Mouse (Mus musculus) embryonic fibroblast, embryonic 13.5 days (primary cell): ENCODE data around the gene Zfp213. TPM values are rescaled to one million over a fixed set of nuclear protein-coding genes. Genes with fewer than 3 reads are reported as not detected.
A peak's percentile ranks its signal among the peaks of the same experiment; 100 is the strongest.

ENCODE experiments used
- H3K27ac ChIP-seq: 2 replicates; pipeline ENCODE4 v1.5.1; 2012; ENCODE audit warnings: low read length, control low read depth, inconsistent platforms; ENCODE audit not compliant: insufficient read depth
- H3K4me1 ChIP-seq: 2 replicates; pipeline ENCODE4 v1.6.1; 2011; ENCODE audit warnings: low read length; ENCODE audit not compliant: control insufficient read depth, insufficient read depth
- H3K4me3 ChIP-seq: 2 replicates; pipeline ENCODE4 v1.5.1; 2011; ENCODE audit warnings: mild to moderate bottlenecking, control low read depth, low read length; ENCODE audit not compliant: insufficient read depth
- CTCF ChIP-seq: IDR thresholded peaks from 2 replicates; pipeline ENCODE4 v1.5.1; 2011; ENCODE audit warnings: mild to moderate bottlenecking, control low read depth, low read length, moderate library complexity, borderline replicate concordance; ENCODE audit not compliant: insufficient read depth
- POLR2A ChIP-seq: IDR thresholded peaks from 2 replicates; pipeline ENCODE4 v1.6.1; 2011; ENCODE audit warnings: low read depth, mild to moderate bottlenecking, control low read depth, low read length, moderate library complexity
- polyA plus RNA-seq: library from polyadenylated mRNA; stranded (reverse); fragments of >200 nt; gene quantifications from 2 replicates; pipeline ENCODE4 v1.2.4, GENCODE M21; 2011; ENCODE audit warnings: low read depth; ENCODE audit not compliant: missing spikeins, insufficient read length

Zfp213 gene
- polyA plus RNA-seq, 1 experiment: 6.5 TPM

DNA sequence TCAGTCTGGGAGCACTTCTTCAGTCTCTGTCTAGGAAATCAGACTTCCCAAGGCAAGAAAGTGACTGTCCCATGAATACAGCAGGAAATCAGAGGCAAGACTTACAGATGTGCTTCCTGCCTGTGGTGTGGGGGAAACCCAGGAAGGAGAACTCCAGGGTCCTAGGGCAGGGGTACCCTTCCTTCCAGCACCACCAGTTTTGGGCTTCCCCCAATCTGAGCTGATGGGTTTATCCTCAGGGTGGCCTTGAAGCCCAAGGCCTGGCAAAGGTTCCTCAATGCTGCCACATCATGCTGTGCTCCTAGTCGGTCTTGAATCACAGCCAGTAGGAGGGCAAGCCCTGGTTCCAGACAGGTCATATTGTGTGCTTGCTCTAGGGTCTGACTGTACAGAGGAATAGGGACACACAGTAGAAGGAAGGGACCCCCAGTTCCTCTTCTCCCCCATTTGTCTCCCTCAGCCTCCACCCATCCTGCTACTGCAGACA lies 10.4 kb downstream of the Zfp213 start:
- H3K4me3 ChIP-seq: no peak overlapping the region
- no peak overlapping the region for H3K27ac ChIP-seq
- H3K4me1 ChIP-seq: no peaks in the 10 kb centered on the region
- TF ChIP-seq CTCF (no peak), POLR2A (no peak)

DNA sequence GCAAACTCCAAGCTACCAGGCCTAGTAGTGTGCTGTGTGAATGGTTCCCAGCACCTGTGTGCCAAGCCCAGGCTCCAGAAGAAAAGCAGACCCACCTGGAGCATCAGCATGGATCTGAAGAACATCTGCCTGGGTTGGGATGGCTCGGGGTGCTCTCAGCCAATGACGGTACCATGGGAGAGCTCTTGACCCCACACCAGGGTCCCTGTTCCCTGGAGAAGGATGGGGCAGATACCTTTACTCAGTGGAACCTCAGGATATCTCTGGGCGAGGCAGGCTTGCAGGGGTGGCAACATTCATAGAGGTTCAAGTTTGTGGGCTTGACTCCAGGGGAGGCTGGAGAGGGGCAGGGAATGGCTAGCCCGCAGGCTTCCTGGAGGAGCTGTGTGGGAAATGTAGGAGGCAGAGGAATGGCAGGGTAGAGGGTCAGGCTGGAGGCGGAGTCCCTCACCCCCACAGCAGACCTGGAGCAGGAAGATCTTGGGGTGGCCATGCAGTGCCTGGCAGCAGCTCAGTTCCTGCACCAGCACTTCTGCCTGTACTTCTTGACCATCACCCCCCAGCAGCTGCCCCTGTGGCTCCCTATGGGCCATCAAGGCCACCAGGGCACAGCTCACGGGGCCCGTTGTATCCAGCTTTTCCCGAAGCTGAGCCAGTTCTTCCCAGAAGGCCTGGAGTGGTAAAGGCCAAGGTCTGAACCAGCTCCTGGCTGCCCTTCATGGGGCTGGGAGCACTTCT lies 11.0 kb downstream of the Zfp213 start:
- no peak overlapping the region for H3K27ac ChIP-seq
- no peak overlapping the region for H3K4me3 ChIP-seq
- no peak for TF ChIP-seq CTCF
- TF ChIP-seq POLR2A: no peak
- H3K4me1 ChIP-seq: no peaks in the 10 kb centered on the region

DNA sequence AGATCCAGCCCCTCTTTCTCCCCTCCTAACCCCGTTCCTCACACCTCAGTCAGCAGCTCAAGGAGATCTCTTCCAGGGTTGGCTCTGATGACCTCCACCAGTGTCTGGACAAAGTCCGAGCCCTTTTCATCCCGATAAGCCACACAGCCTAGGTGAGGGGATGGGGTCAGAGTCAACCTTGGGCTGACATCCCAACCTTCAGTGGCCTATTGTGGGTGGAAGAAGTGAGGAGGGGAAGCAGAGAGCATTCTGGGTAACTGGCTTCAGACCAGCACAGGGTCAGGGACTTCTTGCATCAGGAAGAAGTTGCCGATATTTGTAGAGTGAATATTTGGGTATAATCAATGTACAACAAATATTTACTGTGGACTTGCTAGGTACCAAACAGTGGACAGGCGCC lies 12.1 kb downstream of the Zfp213 start:
- no peak overlapping the region for H3K4me3 ChIP-seq
- no peaks in the 10 kb centered on the region for H3K4me1 ChIP-seq
- TF ChIP-seq CTCF: no peak
- TF ChIP-seq POLR2A: no peak

DNA sequence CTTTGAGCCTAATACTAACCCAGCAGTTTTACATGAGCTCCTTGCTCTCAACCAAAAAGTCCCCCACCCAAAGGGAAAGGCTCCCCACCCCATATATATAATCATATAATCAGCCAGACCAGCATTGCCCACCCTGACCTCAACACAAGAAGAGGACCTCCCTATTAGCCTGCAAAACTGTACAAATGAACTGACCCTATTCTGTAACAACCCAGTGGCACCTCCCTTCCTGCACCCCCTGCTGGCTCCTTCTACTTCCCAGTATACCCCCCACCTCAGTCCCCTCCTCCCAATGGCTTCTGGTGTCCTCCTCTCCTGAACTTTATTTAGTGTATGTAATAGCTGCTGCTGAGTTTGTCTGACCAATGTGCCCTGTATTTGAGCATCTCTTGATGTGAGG lies 12.6 kb downstream of the Zfp213 start:
- TF ChIP-seq CTCF (no peak), POLR2A (no peak)
- Histone ChIP-seq H3K27ac (no peak overlapping the region), H3K4me1 (no peaks in the 10 kb centered on the region), H3K4me3 (peak overlapping the region; percentile 68)

More for the DNA sequence above, 12.1 kb downstream of the Zfp213 start:
- H3K27ac ChIP-seq: no peak overlapping the region

DNA sequence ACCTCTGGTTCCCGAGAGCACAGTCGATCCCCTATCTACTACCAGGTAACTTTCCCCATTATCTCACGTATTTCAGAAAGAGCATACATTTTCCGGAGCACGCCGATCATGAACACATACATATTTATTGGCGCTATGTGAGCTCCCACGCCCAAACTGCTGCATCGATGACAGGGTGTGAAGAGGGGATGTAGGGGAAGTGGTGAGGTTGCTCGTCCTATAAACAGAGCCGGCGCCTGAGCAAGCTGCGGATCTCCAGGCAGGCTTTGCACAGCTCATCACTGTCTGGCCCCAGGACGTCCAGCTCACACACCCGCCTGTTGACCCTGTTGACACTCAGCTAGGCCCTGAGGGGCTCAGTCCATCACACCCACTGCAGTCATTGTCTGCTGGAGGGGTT lies 13.2 kb downstream of the Zfp213 start:
- no peak for TF ChIP-seq CTCF
- no peak; the same call in 1 of the 2 replicates for TF ChIP-seq POLR2A
- Histone ChIP-seq H3K4me3 (peak overlapping the region; percentile 68), H3K4me1 (no peaks in the 10 kb centered on the region), H3K27ac (peak overlapping the region; percentile 62)

DNA sequence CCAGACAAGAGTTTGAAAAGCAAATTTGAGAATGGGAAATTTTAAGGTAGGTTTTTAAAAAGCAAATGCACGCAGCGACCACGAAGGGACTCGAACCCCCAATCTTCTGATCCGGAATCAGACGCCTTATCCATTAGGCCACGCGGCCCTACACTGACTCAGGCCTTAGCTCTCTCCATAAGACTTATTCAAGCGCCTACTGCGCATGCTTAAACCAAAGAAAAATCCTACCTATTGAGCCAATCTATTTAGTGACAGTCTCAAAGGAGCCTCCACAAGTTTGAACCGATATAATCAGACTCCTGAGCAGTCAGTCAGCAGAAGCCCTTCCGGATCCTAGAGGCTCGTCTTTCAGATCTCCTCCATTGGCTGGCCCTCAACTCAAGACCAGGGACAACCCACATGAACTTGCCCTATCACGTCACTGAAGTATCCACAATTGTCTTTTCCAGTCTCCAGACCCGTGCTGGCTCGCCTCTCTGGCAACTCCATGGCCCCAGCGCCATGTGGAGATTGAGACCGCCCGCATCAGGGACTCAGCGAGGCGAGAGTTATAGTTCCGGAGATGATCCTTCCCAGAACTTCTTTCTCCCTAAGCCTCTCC lies 13.7 kb downstream of the Zfp213 start:
- Histone ChIP-seq H3K27ac (peak overlapping the region; percentile 62), H3K4me1 (no peaks in the 10 kb centered on the region), H3K4me3 (peak overlapping the region; percentile 68)
- TF ChIP-seq CTCF (no peak), POLR2A (peak; percentile 78)

DNA sequence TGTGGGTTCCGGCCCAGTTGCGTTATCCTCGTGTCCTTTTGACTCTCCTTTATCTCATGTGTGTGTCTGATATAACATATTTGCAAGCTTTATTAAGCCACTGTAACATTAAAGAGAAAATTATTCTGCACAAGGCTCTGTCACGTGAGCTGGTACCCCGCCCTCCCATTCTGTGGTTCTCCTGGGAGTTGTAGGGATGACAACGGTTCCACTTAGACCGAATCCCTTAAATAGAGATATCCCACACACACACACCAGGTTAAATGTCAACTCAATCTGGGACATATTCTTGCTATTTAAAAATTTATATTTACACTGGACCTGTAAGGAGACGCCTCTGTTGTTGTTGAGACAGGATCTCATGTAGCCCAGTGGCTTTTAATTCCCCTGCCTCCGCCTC lies 14.6 kb downstream of the Zfp213 start:
- TF ChIP-seq CTCF: no peak
- TF ChIP-seq POLR2A: no peak
- H3K4me1 ChIP-seq: no peaks in the 10 kb centered on the region
- H3K4me3 ChIP-seq: peak overlapping the region; percentile 67
- H3K27ac ChIP-seq: no peak overlapping the region

DNA sequence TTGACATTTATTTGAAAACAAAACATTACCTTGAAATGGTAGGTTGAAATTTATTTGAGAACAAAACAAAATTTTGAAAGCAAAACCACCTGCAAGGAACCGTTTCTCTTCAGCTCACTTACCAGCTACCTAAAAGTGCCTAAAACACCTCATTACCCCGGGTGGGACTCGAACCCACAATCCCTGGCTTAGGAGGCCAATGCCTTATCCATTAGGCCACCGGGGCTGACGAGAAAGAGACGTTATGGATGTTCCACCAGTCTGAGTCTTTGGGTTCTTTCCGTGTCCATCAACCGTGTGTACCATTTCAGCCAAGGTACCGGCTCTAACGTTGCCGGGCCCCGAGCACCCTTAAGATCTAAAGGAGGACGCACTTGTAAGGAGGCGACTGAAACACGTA lies 15.4 kb downstream of the Zfp213 start:
- no peak overlapping the region for H3K27ac ChIP-seq
- TF ChIP-seq CTCF (no peak), POLR2A (no peak)
- H3K4me3 ChIP-seq: peak overlapping the region; percentile 67
- peaks cover under 1% of the 10 kb centered on the region; the same call in 1 of the 2 replicates for H3K4me1 ChIP-seq

DNA sequence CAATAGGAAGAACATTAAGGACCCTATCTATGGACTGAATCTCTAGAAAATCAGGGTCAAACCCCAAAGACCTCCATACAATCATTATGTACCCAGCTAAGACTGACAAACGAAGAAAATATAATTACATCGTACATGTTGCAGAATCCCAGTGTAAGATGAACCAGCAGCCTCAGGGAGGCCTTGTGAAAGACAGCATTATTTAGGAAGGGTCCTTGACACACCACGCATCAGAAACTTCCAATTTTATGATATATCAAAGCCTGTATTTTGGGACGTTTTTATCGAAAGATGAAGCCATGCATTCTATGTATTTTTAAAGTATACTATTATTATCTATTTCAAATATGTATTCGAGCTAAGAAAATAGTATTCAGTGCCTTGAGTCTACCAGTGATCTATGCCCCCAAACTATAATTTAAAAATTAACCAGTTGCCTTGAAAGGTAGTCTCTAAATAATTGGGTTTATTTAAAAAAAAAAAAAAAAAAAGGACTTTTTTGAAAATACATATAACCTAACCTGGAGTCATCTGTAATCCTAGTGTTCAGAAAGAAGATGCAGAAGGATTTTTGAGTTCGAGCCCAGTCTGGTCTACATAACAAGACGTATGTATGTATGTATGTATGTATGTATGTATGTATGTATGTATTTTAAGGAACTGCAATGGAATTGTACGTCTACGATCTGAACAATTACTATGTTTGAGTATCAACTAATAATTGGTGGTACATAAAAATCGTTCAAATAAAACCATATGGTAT lies 16.2 kb downstream of the Zfp213 start:
- TF ChIP-seq POLR2A (no peak), CTCF (no peak)
- H3K27ac ChIP-seq: no peak overlapping the region
- H3K4me1 ChIP-seq: peaks cover 2% of the 10 kb centered on the region; the same call in 1 of the 2 replicates
- no peak overlapping the region for H3K4me3 ChIP-seq

DNA sequence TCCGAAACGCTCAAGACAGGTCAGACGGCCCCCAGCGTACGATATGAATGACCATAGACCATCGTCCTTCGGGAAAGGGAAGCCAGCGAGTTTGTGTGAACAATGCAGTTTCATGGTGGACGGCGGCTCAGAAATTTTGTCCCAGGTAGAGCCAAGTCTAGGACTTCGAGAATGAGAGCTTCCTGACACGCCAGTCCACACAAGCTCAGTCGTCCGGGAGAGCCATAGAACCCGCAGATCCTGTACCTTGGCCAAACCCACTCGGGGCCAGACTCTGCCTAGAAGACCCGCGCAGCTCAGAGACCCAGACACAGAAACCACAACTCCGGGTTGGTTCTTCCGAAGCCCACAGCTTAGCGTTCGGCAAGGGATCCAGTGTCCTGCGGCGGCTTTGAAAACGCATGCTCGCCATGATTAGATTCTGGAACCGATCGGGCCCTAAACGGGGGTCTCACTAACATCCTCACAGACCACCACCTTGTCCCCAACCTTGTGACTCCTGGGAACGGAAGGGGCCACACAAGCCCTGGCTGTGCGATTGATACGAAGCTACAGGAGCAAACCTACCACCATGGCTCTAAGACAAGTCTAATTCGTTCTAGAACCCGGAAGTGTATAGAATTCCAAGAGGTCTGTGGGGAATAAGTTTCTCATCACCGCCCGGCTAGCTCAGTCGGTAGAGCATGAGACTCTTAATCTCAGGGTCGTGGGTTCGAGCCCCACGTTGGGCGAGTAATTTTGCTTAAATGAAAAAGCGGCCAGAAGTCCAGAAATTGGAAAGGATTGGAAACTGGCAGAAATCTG lies 17.1 kb downstream of the Zfp213 start:
- TF ChIP-seq CTCF: no peak
- TF ChIP-seq POLR2A: no peak
- H3K4me3 ChIP-seq: peak overlapping the region; percentile 97
- peak overlapping the region; percentile 75 for H3K27ac ChIP-seq
- H3K4me1 ChIP-seq: peaks cover 2% of the 10 kb centered on the region; the same call in 1 of the 2 replicates
